Mouse (Mus musculus): ENCODE results near the gene Cldn17. TPM values are rescaled to one million over a fixed set of nuclear protein-coding genes. Genes with fewer than 3 reads are reported as not detected.

Gene Cldn17
- not detected in 2 replicates for polyA plus RNA-seq (2012; ENCODE audit: insufficient read depth, insufficient read length, missing spikeins)

GRCm38 (mm10) chr16:88506878-88507277 lies at the start of gene Cldn17:
Gene Cldn17, minus strand, starts transcription at chr16:88506978.
- TF ChIP-seq POLR2A (IDR thresholded peaks at IDR 0.05; ENCODE audit: borderline replicate concordance, low read depth, low read length) (no peak), CTCF (IDR thresholded peaks at IDR 0.05; ENCODE audit: low read depth, low read length) (no peak)
- Histone ChIP-seq H3K27ac (ENCODE audit: insufficient read depth, low read depth, low read length) (no peak within 1 kb of the TSS), H3K4me3 (ENCODE audit: insufficient read depth, low read length) (no peak within 1 kb of the TSS), H3K4me1 (ENCODE audit: control insufficient read depth, insufficient read depth, low read length) (no peaks in the 10 kb centered on the region)

- TF ChIP-seq POLR2A (IDR thresholded peaks at IDR 0.05; ENCODE audit: borderline replicate concordance, low read depth, low read length) (no peak), CTCF (IDR thresholded peaks at IDR 0.05; ENCODE audit: low read depth, low read length) (no peak)
- H3K27ac ChIP-seq (ENCODE audit: insufficient read depth, low read depth, low read length) = no peak overlapping the region
- H3K4me3 ChIP-seq (ENCODE audit: insufficient read depth, low read length) = no peak overlapping the region
- H3K4me1 ChIP-seq (ENCODE audit: control insufficient read depth, insufficient read depth, low read length) = no peaks in the 10 kb centered on the region
Measured at GRCm38 (mm10) chr16:88542488-88542887, 35.7 kb upstream of the Cldn17 start.

- Histone ChIP-seq H3K27ac (ENCODE audit: insufficient read depth, low read depth, low read length) (no peak overlapping the region), H3K4me1 (ENCODE audit: control insufficient read depth, insufficient read depth, low read length) (no peaks in the 10 kb centered on the region), H3K4me3 (ENCODE audit: insufficient read depth, low read length) (no peak overlapping the region)
- TF ChIP-seq CTCF (IDR thresholded peaks at IDR 0.05; ENCODE audit: low read depth, low read length) (no peak), POLR2A (IDR thresholded peaks at IDR 0.05; ENCODE audit: borderline replicate concordance, low read depth, low read length) (no peak)
Measured at GRCm38 (mm10) chr16:88539841-88540487, 33.2 kb upstream of the Cldn17 start.

- Histone ChIP-seq H3K4me1 (ENCODE audit: control insufficient read depth, insufficient read depth, low read length) (no peaks in the 10 kb centered on the region), H3K4me3 (ENCODE audit: insufficient read depth, low read length) (no peak overlapping the region), H3K27ac (ENCODE audit: insufficient read depth, low read depth, low read length) (no peak overlapping the region)
- TF ChIP-seq CTCF (IDR thresholded peaks at IDR 0.05; ENCODE audit: low read depth, low read length) (no peak), POLR2A (IDR thresholded peaks at IDR 0.05; ENCODE audit: borderline replicate concordance, low read depth, low read length) (no peak)
Measured at GRCm38 (mm10) chr16:88511348-88511747, 4.6 kb upstream of the Cldn17 start.

GRCm38 (mm10) chr16:88508150-88508549 lies 1.4 kb upstream of the Cldn17 start:
- H3K4me1 ChIP-seq (ENCODE audit: control insufficient read depth, insufficient read depth, low read length) = no peaks in the 10 kb centered on the region
- H3K27ac ChIP-seq (ENCODE audit: insufficient read depth, low read depth, low read length) = no peak overlapping the region
- H3K4me3 ChIP-seq (ENCODE audit: insufficient read depth, low read length) = no peak overlapping the region
- TF ChIP-seq CTCF (IDR thresholded peaks at IDR 0.05; ENCODE audit: low read depth, low read length) (no peak), POLR2A (IDR thresholded peaks at IDR 0.05; ENCODE audit: borderline replicate concordance, low read depth, low read length) (no peak)

- H3K4me1 ChIP-seq (ENCODE audit: control insufficient read depth, insufficient read depth, low read length) = no peaks in the 10 kb centered on the region
- no peak for TF ChIP-seq CTCF (IDR thresholded peaks at IDR 0.05; ENCODE audit: low read depth, low read length)
- no peak for TF ChIP-seq POLR2A (IDR thresholded peaks at IDR 0.05; ENCODE audit: borderline replicate concordance, low read depth, low read length)
- no peak overlapping the region for H3K4me3 ChIP-seq (ENCODE audit: insufficient read depth, low read length)
- H3K27ac ChIP-seq (ENCODE audit: insufficient read depth, low read depth, low read length) = no peak overlapping the region
Measured at GRCm38 (mm10) chr16:88506338-88506737, 440 bp downstream of the Cldn17 start.

- H3K4me3 ChIP-seq (ENCODE audit: insufficient read depth, low read length) = no peak overlapping the region
Measured at GRCm38 (mm10) chr16:88488096-88488495, 18.7 kb downstream of the Cldn17 start.

GRCm38 (mm10) chr16:88480011-88480774 lies 26.6 kb downstream of the Cldn17 start:
- Histone ChIP-seq H3K4me1 (ENCODE audit: control insufficient read depth, insufficient read depth, low read length) (no peaks in the 10 kb centered on the region), H3K4me3 (ENCODE audit: insufficient read depth, low read length) (no peak overlapping the region), H3K27ac (ENCODE audit: insufficient read depth, low read depth, low read length) (no peak overlapping the region)
- no peak for TF ChIP-seq CTCF (IDR thresholded peaks at IDR 0.05; ENCODE audit: low read depth, low read length)
- TF ChIP-seq POLR2A (IDR thresholded peaks at IDR 0.05; ENCODE audit: borderline replicate concordance, low read depth, low read length) = no peak

More at GRCm38 (mm10) chr16:88488096-88488495, 18.7 kb downstream of the Cldn17 start:
- no peak for TF ChIP-seq CTCF (IDR thresholded peaks at IDR 0.05; ENCODE audit: low read depth, low read length)
- no peak for TF ChIP-seq POLR2A (IDR thresholded peaks at IDR 0.05; ENCODE audit: borderline replicate concordance, low read depth, low read length)
- no peak overlapping the region for H3K27ac ChIP-seq (ENCODE audit: insufficient read depth, low read depth, low read length)
- no peaks in the 10 kb centered on the region for H3K4me1 ChIP-seq (ENCODE audit: control insufficient read depth, insufficient read depth, low read length)

GRCm38 (mm10) chr16:88463235-88463634 lies 43.5 kb downstream of the Cldn17 start:
- H3K4me1 ChIP-seq (ENCODE audit: control insufficient read depth, insufficient read depth, low read length) = no peaks in the 10 kb centered on the region
- no peak overlapping the region for H3K27ac ChIP-seq (ENCODE audit: insufficient read depth, low read depth, low read length)
- TF ChIP-seq POLR2A (IDR thresholded peaks at IDR 0.05; ENCODE audit: borderline replicate concordance, low read depth, low read length) (no peak), CTCF (IDR thresholded peaks at IDR 0.05; ENCODE audit: low read depth, low read length) (no peak)
- no peak overlapping the region for H3K4me3 ChIP-seq (ENCODE audit: insufficient read depth, low read length)

Other genes with a start within 250 kb of the Cldn17 start
- gene Grik1, start 216.7 kb downstream of the Cldn17 start, polyA plus RNA-seq (2012; ENCODE audit: insufficient read depth, insufficient read length, missing spikeins) = not detected in 2 replicates
- not detected in 2 replicates for gene Cldn8, start 56.2 kb upstream of the Cldn17 start, polyA plus RNA-seq (2012; ENCODE audit: insufficient read depth, insufficient read length, missing spikeins)
- not detected in 2 replicates for gene Krtap24-1, start 105.3 kb upstream of the Cldn17 start, polyA plus RNA-seq (2012; ENCODE audit: insufficient read depth, insufficient read length, missing spikeins)
- gene 2310079G19Rik, start 120.7 kb upstream of the Cldn17 start, polyA plus RNA-seq (2012; ENCODE audit: insufficient read depth, insufficient read length, missing spikeins) = not detected in 2 replicates
- gene Krtap26-1, start 140.8 kb upstream of the Cldn17 start, polyA plus RNA-seq (2012; ENCODE audit: insufficient read depth, insufficient read length, missing spikeins) = not detected in 2 replicates
- gene Krtap27-1, start 164.7 kb upstream of the Cldn17 start, polyA plus RNA-seq (2012; ENCODE audit: insufficient read depth, insufficient read length, missing spikeins) = not detected in 2 replicates
- gene 2310061N02Rik, start 201.0 kb upstream of the Cldn17 start, polyA plus RNA-seq (2012; ENCODE audit: insufficient read depth, insufficient read length, missing spikeins) = not detected in 2 replicates
- gene Krtap13-1, start 221.9 kb upstream of the Cldn17 start, polyA plus RNA-seq (2012; ENCODE audit: insufficient read depth, insufficient read length, missing spikeins) = not detected in 2 replicates
- not detected in 2 replicates for gene Krtap13, start 244.7 kb upstream of the Cldn17 start, polyA plus RNA-seq (2012; ENCODE audit: insufficient read depth, insufficient read length, missing spikeins)

Measured in bone marrow macrophage, adult 2 months (primary cell).